Mouse (Mus musculus): Measurements from ENCODE around the gene Vmn1r90. TPM values are rescaled to one million over a fixed set of nuclear protein-coding genes. Genes with fewer than 3 reads are reported as not detected.
"Not testable (repeated sequence)": the region's sequence is repeated elsewhere in the genome, so short reads cannot be mapped to it uniquely, and the experiment has no call there.

Gene Vmn1r90
- polyA plus RNA-seq (2015; fragmentation: Nextera tagmentation; extraction: Ambion mirVana): 0.04 and 0.08 TPM in 2 replicates

DNA sequence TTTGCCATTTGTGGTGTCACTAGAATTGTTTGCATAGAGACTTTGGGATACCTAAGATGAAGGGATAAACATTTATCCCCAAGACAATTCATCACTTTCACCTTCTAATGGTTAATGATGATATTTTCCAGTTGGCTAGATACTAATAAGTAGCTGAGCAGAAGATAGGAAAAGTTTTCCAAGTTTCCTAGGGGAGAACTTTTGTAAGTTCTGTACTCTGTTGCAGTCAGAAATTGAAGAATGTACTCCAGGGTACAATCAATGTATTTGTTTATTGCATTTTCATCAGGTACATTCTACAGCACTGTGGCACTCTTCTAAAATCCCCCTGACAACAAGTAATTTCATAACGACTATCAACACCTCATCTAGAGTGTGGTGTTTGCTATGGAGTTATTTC, at the start of gene Vmn1r90:
Vmn1r90 (minus strand) TSS at position 101 of the 400 bp plus-strand sequence.
- H3K27me3 ChIP-seq (replicated peaks; ENCODE audit: insufficient read depth, low read length): no peaks in the 10 kb centered on the region
- no peak within 1 kb of the TSS for H3K27ac ChIP-seq (ENCODE audit: low read length)
- 43% methylated on average over 1 of the region's 1 CpGs for WGBS
- H3K9me3 ChIP-seq (ENCODE audit: low read length): no peaks in the 10 kb centered on the region
- H3K4me3 ChIP-seq (ENCODE audit: low read depth, low read length): no peak within 1 kb of the TSS
- no peak within 1 kb of the TSS for H3K4me2 ChIP-seq (replicated peaks; ENCODE audit: low read depth, low read length)
- TF ChIP-seq EP300 (IDR thresholded peaks at IDR 0.05) (no peak), CTCF (IDR thresholded peaks at IDR 0.05) (no peak)
- ATAC-seq (no peak), DNase-seq (ENCODE audit: low spot score) (no peak)
- no peaks in the 10 kb centered on the region for H3K36me3 ChIP-seq (ENCODE audit: insufficient read depth, low read length)
- H3K9ac ChIP-seq (replicated peaks; ENCODE audit: low read depth): no peak within 1 kb of the TSS
- H3K4me1 ChIP-seq (ENCODE audit: insufficient read depth, low read depth, low read length): no peaks in the 10 kb centered on the region

DNA sequence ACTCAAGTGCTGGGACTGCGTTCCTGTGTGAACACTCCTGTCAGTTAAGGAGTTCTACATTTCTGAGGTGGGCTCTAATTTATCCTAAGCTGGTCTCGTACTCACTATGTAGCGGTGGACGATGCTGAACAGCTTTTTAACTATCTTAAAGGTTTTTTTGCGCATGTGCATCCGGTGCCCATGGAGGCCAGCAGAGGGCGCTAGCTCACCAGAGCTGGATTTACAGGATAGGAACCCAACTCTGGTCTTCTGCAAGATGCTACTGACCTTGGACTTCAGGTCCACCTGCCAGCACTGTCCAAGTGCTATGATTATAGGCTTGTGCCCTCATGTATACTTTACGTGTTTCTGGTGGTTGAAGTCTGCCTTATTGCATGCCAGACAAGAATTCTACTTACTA, 29.7 kb upstream of the Vmn1r90 start:
- TF ChIP-seq CTCF (IDR thresholded peaks at IDR 0.05): peak; percentile 56
- H3K27ac ChIP-seq (ENCODE audit: low read length); H3K4me3 ChIP-seq (ENCODE audit: low read depth, low read length); H3K9ac ChIP-seq (replicated peaks; ENCODE audit: low read depth); H3K36me3 ChIP-seq (ENCODE audit: insufficient read depth, low read length); H3K4me2 ChIP-seq (replicated peaks; ENCODE audit: low read depth, low read length); H3K9me3 ChIP-seq (ENCODE audit: low read length); DNase-seq (ENCODE audit: low spot score); H3K27me3 ChIP-seq (replicated peaks; ENCODE audit: insufficient read depth, low read length); H3K4me1 ChIP-seq (ENCODE audit: insufficient read depth, low read depth, low read length): not testable (repeated sequence)
- 66% methylated on average over 8 of the region's 8 CpGs for WGBS
- peak; percentile 9; the same call in 1 of the 2 replicates for ATAC-seq

DNA sequence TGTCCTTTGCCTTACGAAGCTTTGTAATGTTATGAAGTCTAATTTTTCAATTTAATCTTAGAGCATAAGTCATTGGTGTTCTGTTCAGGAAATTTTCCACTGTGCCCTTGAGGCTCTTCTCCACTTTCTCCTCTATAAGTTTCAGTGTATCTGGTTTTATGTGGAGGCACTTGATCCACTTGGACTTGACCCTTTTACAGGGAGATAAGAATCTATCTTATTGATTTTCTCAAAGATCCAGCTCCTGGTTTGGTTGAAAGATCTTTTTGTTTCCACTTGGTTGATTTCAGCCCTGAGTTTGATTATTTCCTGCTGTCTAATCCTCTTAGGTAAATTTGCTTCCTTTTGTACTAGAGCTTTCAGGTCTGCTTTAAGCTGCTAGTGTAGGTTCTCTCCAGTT, 11.0 kb downstream of the Vmn1r90 start:
- Histone ChIP-seq H3K27me3 (replicated peaks; ENCODE audit: insufficient read depth, low read length) (no peaks in the 10 kb centered on the region), H3K36me3 (ENCODE audit: insufficient read depth, low read length) (no peaks in the 10 kb centered on the region), H3K9me3 (ENCODE audit: low read length) (no peaks in the 10 kb centered on the region), H3K9ac (replicated peaks; ENCODE audit: low read depth) (no peak overlapping the region), H3K4me1 (ENCODE audit: insufficient read depth, low read depth, low read length) (no peaks in the 10 kb centered on the region), H3K4me3 (ENCODE audit: low read depth, low read length) (no peak overlapping the region), H3K4me2 (replicated peaks; ENCODE audit: low read depth, low read length) (no peak overlapping the region), H3K27ac (ENCODE audit: low read length) (no peak overlapping the region)
- ATAC-seq (no peak), DNase-seq (ENCODE audit: low spot score) (no peak)
- WGBS: 88% methylated on average over 1 of the region's 1 CpGs
- TF ChIP-seq CTCF (IDR thresholded peaks at IDR 0.05) (no peak), EP300 (IDR thresholded peaks at IDR 0.05) (no peak)

DNA sequence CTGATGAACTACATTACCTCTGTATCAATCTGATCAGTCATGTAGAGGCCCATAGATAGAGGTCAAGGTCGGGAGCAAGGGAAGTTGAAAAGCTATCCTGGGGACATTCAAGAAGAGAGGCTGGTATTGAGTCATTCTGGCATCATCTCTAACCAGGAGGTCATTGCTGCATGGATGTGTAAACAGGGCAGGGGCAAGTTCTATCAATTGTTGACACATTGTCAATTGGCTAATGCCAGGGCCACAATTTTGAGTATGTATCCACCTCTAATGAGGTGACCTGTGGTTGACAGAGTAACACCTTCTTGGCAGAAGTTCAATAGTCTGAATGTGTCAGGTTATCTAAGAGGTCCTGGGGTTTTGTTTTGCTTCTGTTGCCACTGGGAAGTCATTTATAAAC, 38.0 kb downstream of the Vmn1r90 start:
- WGBS: 36% methylated on average over 1 of the region's 1 CpGs
- Histone ChIP-seq H3K36me3 (ENCODE audit: insufficient read depth, low read length) (no peaks in the 10 kb centered on the region), H3K4me3 (ENCODE audit: low read depth, low read length) (no peak overlapping the region), H3K4me2 (replicated peaks; ENCODE audit: low read depth, low read length) (no peak overlapping the region), H3K27ac (ENCODE audit: low read length) (no peak overlapping the region), H3K9me3 (ENCODE audit: low read length) (no peaks in the 10 kb centered on the region), H3K4me1 (ENCODE audit: insufficient read depth, low read depth, low read length) (no peaks in the 10 kb centered on the region), H3K9ac (replicated peaks; ENCODE audit: low read depth) (no peak overlapping the region), H3K27me3 (replicated peaks; ENCODE audit: insufficient read depth, low read length) (no peaks in the 10 kb centered on the region)
- ATAC-seq (no peak), DNase-seq (ENCODE audit: low spot score) (no peak)
- no peak for TF ChIP-seq EP300 (IDR thresholded peaks at IDR 0.05)
- TF ChIP-seq CTCF (IDR thresholded peaks at IDR 0.05): no peak

DNA sequence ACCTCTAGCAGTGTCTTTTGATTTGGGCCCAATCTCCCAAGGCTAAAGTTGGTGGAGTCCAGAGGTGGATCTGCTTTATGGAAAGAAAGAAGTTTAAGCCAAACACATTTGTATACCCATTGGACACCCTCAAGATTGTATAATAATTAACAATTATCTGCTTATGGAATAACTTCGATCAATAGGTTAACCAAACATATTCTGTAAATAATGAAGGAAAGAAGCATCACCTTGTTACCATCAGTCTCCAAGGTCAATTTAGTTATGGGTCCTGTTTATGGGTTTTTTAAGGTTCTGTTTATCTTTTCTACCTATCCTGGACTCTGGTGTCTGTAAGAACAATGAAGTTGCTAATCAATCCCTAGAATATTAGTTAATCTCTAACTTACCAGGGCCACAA, 40.7 kb downstream of the Vmn1r90 start:
- WGBS: 68% methylated on average over 1 of the region's 1 CpGs
- Histone ChIP-seq H3K9me3 (ENCODE audit: low read length) (peaks cover 3% of the 10 kb centered on the region), H3K36me3 (ENCODE audit: insufficient read depth, low read length) (no peaks in the 10 kb centered on the region), H3K27ac (ENCODE audit: low read length) (no peak overlapping the region), H3K4me1 (ENCODE audit: insufficient read depth, low read depth, low read length) (no peaks in the 10 kb centered on the region), H3K4me2 (replicated peaks; ENCODE audit: low read depth, low read length) (no peak overlapping the region), H3K4me3 (ENCODE audit: low read depth, low read length) (no peak overlapping the region), H3K9ac (replicated peaks; ENCODE audit: low read depth) (no peak overlapping the region), H3K27me3 (replicated peaks; ENCODE audit: insufficient read depth, low read length) (no peaks in the 10 kb centered on the region)
- ATAC-seq: no peak
- no peak for DNase-seq (ENCODE audit: low spot score)
- TF ChIP-seq CTCF (IDR thresholded peaks at IDR 0.05): no peak
- no peak for TF ChIP-seq EP300 (IDR thresholded peaks at IDR 0.05)

DNA sequence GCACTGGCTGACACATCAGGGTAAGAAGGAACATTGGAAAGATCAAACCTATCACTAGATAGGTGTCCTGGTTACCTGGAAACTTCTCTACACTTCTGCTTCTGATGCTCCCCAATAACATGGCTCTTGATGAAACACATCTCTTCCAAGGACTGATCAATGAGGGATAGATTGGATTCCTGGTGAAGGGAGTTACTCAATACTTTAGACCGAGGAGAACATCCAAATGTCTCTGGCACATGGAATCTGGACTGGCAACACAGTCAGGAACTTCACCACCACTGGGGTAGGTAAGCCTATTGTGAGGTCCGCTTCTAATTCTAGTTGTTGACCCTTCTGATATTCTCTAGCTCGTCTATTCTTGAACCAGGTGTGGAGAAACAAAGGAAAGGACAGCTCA, 45.0 kb downstream of the Vmn1r90 start:
- 65% methylated on average over 3 of the region's 3 CpGs for WGBS
- TF ChIP-seq CTCF (IDR thresholded peaks at IDR 0.05) (no peak), EP300 (IDR thresholded peaks at IDR 0.05) (no peak)
- no peak overlapping the region for H3K27ac ChIP-seq (ENCODE audit: low read length)
- no peak for ATAC-seq
- no peaks in the 10 kb centered on the region for H3K36me3 ChIP-seq (ENCODE audit: insufficient read depth, low read length)
- no peak overlapping the region for H3K9ac ChIP-seq (replicated peaks; ENCODE audit: low read depth)
- no peak for DNase-seq (ENCODE audit: low spot score)
- no peaks in the 10 kb centered on the region for H3K27me3 ChIP-seq (replicated peaks; ENCODE audit: insufficient read depth, low read length)
- H3K4me2 ChIP-seq (replicated peaks; ENCODE audit: low read depth, low read length): no peak overlapping the region
- no peak overlapping the region for H3K4me3 ChIP-seq (ENCODE audit: low read depth, low read length)
- H3K9me3 ChIP-seq (ENCODE audit: low read length): peaks cover 7% of the 10 kb centered on the region
- H3K4me1 ChIP-seq (ENCODE audit: insufficient read depth, low read depth, low read length): no peaks in the 10 kb centered on the region

Other genes with a start within 250 kb of the Vmn1r90 start
- not detected in 2 replicates for gene Obox8, start 229.9 kb downstream of the Vmn1r90 start, polyA plus RNA-seq (2015; fragmentation: Nextera tagmentation; extraction: Ambion mirVana)
- gene Sult2a8, start 116.7 kb downstream of the Vmn1r90 start, polyA plus RNA-seq (2015; fragmentation: Nextera tagmentation; extraction: Ambion mirVana): not detected in 2 replicates
- gene Sult2a7, start 69.3 kb downstream of the Vmn1r90 start, polyA plus RNA-seq (2015; fragmentation: Nextera tagmentation; extraction: Ambion mirVana): not detected in 2 replicates
- gene Obox7, start 96.0 kb upstream of the Vmn1r90 start, polyA plus RNA-seq (2015; fragmentation: Nextera tagmentation; extraction: Ambion mirVana): not detected in 2 replicates